Mouse (Mus musculus): ENCODE measurements around the gene C1qtnf4. TPM values are rescaled to one million over a fixed set of nuclear protein-coding genes. Genes with fewer than 3 reads are reported as not detected.
A peak's percentile ranks its signal among the peaks of the same experiment; 100 is the strongest.

The C1qtnf4 gene
- polyA plus RNA-seq, 2 experiments = 1.9 to 2.7 TPM

- Histone ChIP-seq H3K27ac (no peak overlapping the region), H3K9me3 (ENCODE audit: control insufficient read depth, low read length) (no peaks in the 10 kb centered on the region), H3K4me2 (ENCODE audit: low read depth) (no peak overlapping the region), H3K27me3 (ENCODE audit: control insufficient read depth, insufficient read depth, low read length) (no peaks in the 10 kb centered on the region), H3K36me3 (replicated peaks; ENCODE audit: control insufficient read depth, insufficient read depth, low read depth) (no peaks in the 10 kb centered on the region), H3K9ac (replicated peaks) (no peak overlapping the region), H3K4me1 (replicated peaks; ENCODE audit: control insufficient read depth in 2 of 2, insufficient read depth in 2 of 2, low read length in 1 of 2) (peaks cover 0 to 4% of the 10 kb centered on the region in 2 experiments; a peak in 1 of 4 replicates), H3K4me3 (ENCODE audit: insufficient read depth in 1 of 2, low read depth in 2 of 2, low read length in 2 of 2) (no peak overlapping the region)
- TF ChIP-seq EP300 (IDR thresholded peaks at IDR 0.05; ENCODE audit: low read depth) (no peak), CTCF (IDR thresholded peaks at IDR 0.05; ENCODE audit: low read depth) (no peak)
- DNase-seq (ENCODE audit: low read depth in 3 of 3, low spot score in 3 of 3) (no peak), ATAC-seq (ENCODE audit: insufficient read depth) (no peak)
- 75% methylated on average over 2 of the region's 2 CpGs for WGBS (ENCODE audit: insufficient replicate concordance)
Measured at GRCm38 (mm10) chr2:90922636-90923035, 37.0 kb downstream of the C1qtnf4 start.

GRCm38 (mm10) chr2:90928566-90928965 is 42.9 kb downstream of the C1qtnf4 start:
- Histone ChIP-seq H3K4me1 (replicated peaks; ENCODE audit: control insufficient read depth in 2 of 2, insufficient read depth in 2 of 2, low read length in 1 of 2) (peaks cover 0 to 2% of the 10 kb centered on the region in 2 experiments; a peak in 1 of 4 replicates), H3K9me3 (ENCODE audit: control insufficient read depth, low read length) (no peaks in the 10 kb centered on the region), H3K9ac (replicated peaks) (no peak overlapping the region), H3K27me3 (ENCODE audit: control insufficient read depth, insufficient read depth, low read length) (no peaks in the 10 kb centered on the region), H3K4me3 (ENCODE audit: insufficient read depth in 1 of 2, low read depth in 2 of 2, low read length in 2 of 2) (no peak overlapping the region), H3K36me3 (replicated peaks; ENCODE audit: control insufficient read depth, insufficient read depth, low read depth) (no peaks in the 10 kb centered on the region), H3K4me2 (ENCODE audit: low read depth) (no peak overlapping the region), H3K27ac (no peak overlapping the region)
- WGBS (ENCODE audit: insufficient replicate concordance) = 71% methylated on average over 13 of the region's 13 CpGs
- TF ChIP-seq EP300 (IDR thresholded peaks at IDR 0.05; ENCODE audit: low read depth) (no peak), CTCF (IDR thresholded peaks at IDR 0.05; ENCODE audit: low read depth) (no peak)
- ATAC-seq (ENCODE audit: insufficient read depth) (no peak), DNase-seq (ENCODE audit: low read depth in 3 of 3, low spot score in 3 of 3) (no peak)

GRCm38 (mm10) chr2:90931829-90932228 is 46.2 kb downstream of the C1qtnf4 start:
- Histone ChIP-seq H3K27ac (no peak overlapping the region), H3K27me3 (ENCODE audit: control insufficient read depth, insufficient read depth, low read length) (no peaks in the 10 kb centered on the region), H3K9me3 (ENCODE audit: control insufficient read depth, low read length) (no peaks in the 10 kb centered on the region), H3K9ac (replicated peaks) (no peak overlapping the region), H3K4me3 (ENCODE audit: insufficient read depth in 1 of 2, low read depth in 2 of 2, low read length in 2 of 2) (no peak overlapping the region), H3K4me2 (ENCODE audit: low read depth) (peak overlapping the region; percentile 14; the same call in 1 of the 2 replicates), H3K4me1 (replicated peaks; ENCODE audit: control insufficient read depth in 2 of 2, insufficient read depth in 2 of 2, low read length in 1 of 2) (peaks cover 0 to 2% of the 10 kb centered on the region in 2 experiments; a peak in 1 of 4 replicates), H3K36me3 (replicated peaks; ENCODE audit: control insufficient read depth, insufficient read depth, low read depth) (no peaks in the 10 kb centered on the region)
- ATAC-seq (ENCODE audit: insufficient read depth) = peak; percentile 72
- DNase-seq (ENCODE audit: low read depth in 3 of 3, low spot score in 3 of 3) = peak in 1 of 3 experiments; percentile 28
- TF ChIP-seq CTCF (IDR thresholded peaks at IDR 0.05; ENCODE audit: low read depth) (no peak), EP300 (IDR thresholded peaks at IDR 0.05; ENCODE audit: low read depth) (no peak)
- WGBS (ENCODE audit: insufficient replicate concordance) = 65% methylated on average over 8 of the region's 8 CpGs

- Histone ChIP-seq H3K4me2 (ENCODE audit: low read depth) (peak overlapping the region; percentile 14; the same call in 1 of the 2 replicates), H3K27ac (no peak overlapping the region), H3K27me3 (ENCODE audit: control insufficient read depth, insufficient read depth, low read length) (no peaks in the 10 kb centered on the region), H3K4me1 (replicated peaks; ENCODE audit: control insufficient read depth in 2 of 2, insufficient read depth in 2 of 2, low read length in 1 of 2) (peaks cover 0 to 2% of the 10 kb centered on the region in 2 experiments; a peak in 1 of 4 replicates), H3K9ac (replicated peaks) (no peak overlapping the region), H3K36me3 (replicated peaks; ENCODE audit: control insufficient read depth, insufficient read depth, low read depth) (no peaks in the 10 kb centered on the region), H3K9me3 (ENCODE audit: control insufficient read depth, low read length) (no peaks in the 10 kb centered on the region), H3K4me3 (ENCODE audit: insufficient read depth in 1 of 2, low read depth in 2 of 2, low read length in 2 of 2) (no peak overlapping the region)
- TF ChIP-seq CTCF (IDR thresholded peaks at IDR 0.05; ENCODE audit: low read depth) (no peak), EP300 (IDR thresholded peaks at IDR 0.05; ENCODE audit: low read depth) (no peak)
- 38% methylated on average over 2 of the region's 2 CpGs for WGBS (ENCODE audit: insufficient replicate concordance)
- ATAC-seq (ENCODE audit: insufficient read depth) (no peak; the same call in 1 of the 2 replicates), DNase-seq (ENCODE audit: low read depth in 3 of 3, low spot score in 3 of 3) (no peak)
Measured at GRCm38 (mm10) chr2:90932273-90932672, 46.6 kb downstream of the C1qtnf4 start.

- Histone ChIP-seq H3K4me1 (replicated peaks; ENCODE audit: control insufficient read depth in 2 of 2, insufficient read depth in 2 of 2, low read length in 1 of 2) (peaks cover 14 to 19% of the 10 kb centered on the region in 2 experiments), H3K36me3 (replicated peaks; ENCODE audit: control insufficient read depth, insufficient read depth, low read depth) (no peaks in the 10 kb centered on the region; the same call in 1 of the 2 replicates), H3K9ac (replicated peaks) (no peak overlapping the region), H3K27ac (no peak overlapping the region), H3K27me3 (ENCODE audit: control insufficient read depth, insufficient read depth, low read length) (no peaks in the 10 kb centered on the region), H3K4me3 (ENCODE audit: insufficient read depth in 1 of 2, low read depth in 2 of 2, low read length in 2 of 2) (no peak overlapping the region), H3K9me3 (ENCODE audit: control insufficient read depth, low read length) (no peaks in the 10 kb centered on the region), H3K4me2 (ENCODE audit: low read depth) (no peak overlapping the region)
- no peak for TF ChIP-seq EP300 (IDR thresholded peaks at IDR 0.05; ENCODE audit: low read depth)
- peak; percentile 19; the same call in 1 of the 2 replicates for TF ChIP-seq CTCF (IDR thresholded peaks at IDR 0.05; ENCODE audit: low read depth)
- WGBS (ENCODE audit: insufficient replicate concordance) = 59% methylated on average over 3 of the region's 3 CpGs
- ATAC-seq (ENCODE audit: insufficient read depth) = no peak
- DNase-seq (ENCODE audit: low read depth in 3 of 3, low spot score in 3 of 3) = no peak
Measured at GRCm38 (mm10) chr2:90938362-90938761, 52.7 kb downstream of the C1qtnf4 start.
